Mouse (Mus musculus) intestine, embryonic 16.5 days (tissue): ENCODE results near the gene Cd2. TPM values are rescaled to one million over a fixed set of nuclear protein-coding genes. Genes with fewer than 3 reads are reported as not detected.

Experiments used
- ATAC-seq: fragments of 200-750 bp; cut with Nextera tagmentation; 2 replicates; pipeline ENCODE4 v1.8.0; 2017; ENCODE audit warnings: moderate TSS enrichment, moderate library complexity
- H3K27ac ChIP-seq: fragments of 300-500 bp; sonication (generic); 2 replicates; pipeline ENCODE4 v1.5.1; 2014; ENCODE audit warnings: mild to moderate bottlenecking, low read length
- H3K27me3 ChIP-seq: fragments of 300-500 bp; sonication (generic); replicated peaks from 2 replicates; pipeline ENCODE4 v1.6.1; 2014; ENCODE audit warnings: low read length, control low read depth, mixed read lengths; ENCODE audit not compliant: control insufficient read depth, insufficient read depth
- H3K36me3 ChIP-seq: fragments of 300-500 bp; sonication (generic); 2 replicates; pipeline ENCODE4 v1.6.1; 2014; ENCODE audit warnings: low read length, control low read depth; ENCODE audit not compliant: control insufficient read depth, insufficient read depth
- H3K4me1 ChIP-seq: fragments of 300-500 bp; sonication (generic); 2 replicates; pipeline ENCODE4 v1.6.1; 2014; ENCODE audit warnings: low read length, control low read depth, mixed read lengths; ENCODE audit not compliant: control insufficient read depth, insufficient read depth
- H3K4me2 ChIP-seq: fragments of 300-500 bp; sonication (generic); 2 replicates; pipeline ENCODE4 v1.6.1; 2014; ENCODE audit warnings: low read depth, low read length, control low read depth
- H3K4me3 ChIP-seq: fragments of 300-500 bp; sonication (generic); 2 replicates; pipeline ENCODE4 v1.5.1; 2014; ENCODE audit warnings: mild to moderate bottlenecking, low read length
- H3K9ac ChIP-seq: fragments of 300-500 bp; sonication (generic); 2 replicates; pipeline ENCODE4 v1.6.1; 2014; ENCODE audit warnings: low read depth, low read length
- H3K9me3 ChIP-seq: fragments of 300-500 bp; sonication (generic); 2 replicates; pipeline ENCODE4 v1.6.1; 2016; ENCODE audit warnings: low read length, control low read depth; ENCODE audit not compliant: control insufficient read depth
- WGBS: fragments of 180-500 bp; shearing (Covaris S2); extraction: QIAGEN DNeasy Blood & Tissue Kit; methylation state at CpG from one replicate; pipeline ENCODE4 v1.1.7; 2014; 5-methylcytosine and 5-hydroxymethylcytosine counted together
- polyA plus RNA-seq: library from polyadenylated mRNA; unstranded; fragments of >200 nt; fragmentation: Nextera tagmentation; extraction: Ambion mirVana; gene quantifications from 2 replicates; pipeline ENCODE4 v1.2.1, GENCODE M21; 2015

Cd2 gene
- polyA plus RNA-seq, 1 experiment from 2014 or later, result 0.31 TPM

DNA sequence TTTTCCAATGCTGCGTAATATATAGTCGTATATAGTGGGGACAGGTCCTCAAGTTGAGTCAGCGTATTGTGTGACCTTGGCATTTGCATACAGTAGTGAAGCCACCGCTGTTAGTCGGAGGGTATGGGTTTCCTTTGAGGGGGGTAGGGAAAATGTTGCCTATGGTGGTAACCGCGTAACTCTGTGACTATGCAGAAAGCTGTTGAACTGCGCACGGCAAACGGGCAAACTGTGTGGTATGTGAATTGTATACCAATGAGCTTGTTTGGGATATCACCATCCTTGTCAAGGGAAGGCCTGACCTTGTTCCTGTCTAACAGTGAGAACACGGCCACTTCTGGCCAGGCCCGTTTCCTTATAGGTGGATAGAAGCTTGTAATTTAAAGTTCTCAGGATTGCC is 1.9 kb downstream of the Cd2 start:
- H3K9ac ChIP-seq, result no peak overlapping the region
- no peaks in the 10 kb centered on the region for H3K36me3 ChIP-seq
- no peak overlapping the region for H3K27ac ChIP-seq
- H3K4me3 ChIP-seq, result no peak overlapping the region
- no peaks in the 10 kb centered on the region for H3K9me3 ChIP-seq
- ATAC-seq, result no peak
- H3K27me3 ChIP-seq, result no peaks in the 10 kb centered on the region
- H3K4me1 ChIP-seq, result peaks cover 2% of the 10 kb centered on the region
- no peak overlapping the region for H3K4me2 ChIP-seq
- 88% methylated on average over 12 of the region's 12 CpGs for WGBS

DNA sequence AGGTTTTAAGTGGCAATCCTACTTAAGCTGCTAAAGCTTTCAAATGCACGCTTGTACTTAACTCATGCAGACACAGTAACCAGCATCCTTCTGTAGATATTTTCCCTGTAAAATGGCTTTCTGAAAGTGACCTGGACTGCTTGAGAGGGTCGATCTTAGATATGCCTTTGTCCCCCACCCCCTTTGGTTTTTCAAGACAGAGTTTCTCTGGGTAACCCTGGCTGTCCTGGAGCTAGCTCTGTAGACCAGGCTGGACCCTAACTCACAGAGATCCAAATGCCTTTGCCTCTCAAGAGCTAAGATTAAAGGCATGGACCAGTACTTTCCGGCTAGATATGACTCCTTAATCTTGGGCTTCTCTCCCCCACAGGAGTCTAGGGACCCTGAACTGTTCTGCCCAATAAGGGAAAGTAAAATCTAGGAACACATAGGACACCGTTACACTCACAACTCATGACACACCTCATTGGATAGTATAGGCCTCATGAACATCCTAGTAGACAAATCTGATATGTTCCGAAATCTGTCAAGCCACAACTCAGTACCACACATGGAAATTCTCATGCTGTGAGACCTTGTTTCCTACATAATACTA is 2.6 kb downstream of the Cd2 start:
- no peaks in the 10 kb centered on the region for H3K36me3 ChIP-seq
- no peak overlapping the region for H3K9ac ChIP-seq
- H3K27me3 ChIP-seq, result no peaks in the 10 kb centered on the region
- no peak overlapping the region for H3K4me3 ChIP-seq
- H3K4me2 ChIP-seq, result no peak overlapping the region
- WGBS, result 91% methylated on average over 5 of the region's 5 CpGs
- no peak overlapping the region for H3K27ac ChIP-seq
- no peak for ATAC-seq
- no peaks in the 10 kb centered on the region for H3K9me3 ChIP-seq
- H3K4me1 ChIP-seq, result peaks cover 9% of the 10 kb centered on the region

DNA sequence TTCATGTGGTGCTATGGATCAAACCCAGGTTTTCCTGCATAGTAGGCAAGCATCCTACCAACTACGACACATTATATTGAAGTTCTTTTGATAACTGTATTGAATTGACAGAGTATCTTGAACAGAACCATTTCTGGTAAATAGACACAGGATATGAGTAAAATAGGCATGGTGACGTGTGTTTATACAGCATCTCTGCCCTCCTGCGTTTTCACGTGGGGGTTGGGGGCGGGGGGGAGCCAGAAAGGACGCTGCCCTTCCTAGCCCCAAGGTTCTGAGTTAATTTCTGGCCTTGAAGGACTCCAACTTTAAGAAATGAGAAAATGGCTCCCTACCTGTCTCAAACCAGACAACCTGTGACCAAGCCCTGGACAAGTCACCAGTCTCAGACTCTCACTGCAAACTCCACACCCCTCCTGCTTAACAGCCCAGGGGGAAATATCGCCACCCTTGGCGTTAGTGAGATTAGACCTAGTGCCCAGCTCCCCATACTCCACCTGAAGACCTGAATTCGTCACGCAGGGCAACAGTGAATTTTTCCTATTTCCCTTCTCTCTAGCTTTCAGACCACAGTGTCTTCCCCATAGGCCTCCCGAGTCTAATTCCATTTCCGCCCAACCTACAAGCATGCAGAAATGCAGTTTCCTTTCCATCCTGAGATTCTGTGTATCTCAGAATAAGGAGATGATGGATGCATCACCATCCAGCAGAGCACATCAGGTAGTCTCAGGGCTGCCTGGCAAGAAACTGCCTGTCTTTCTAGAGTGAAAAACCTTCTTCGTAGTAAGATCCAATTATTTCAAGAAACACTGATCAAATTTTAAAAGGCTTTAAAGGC is 3.7 kb downstream of the Cd2 start:
- 81% methylated on average over 13 of the region's 13 CpGs for WGBS
- H3K9ac ChIP-seq, result no peak overlapping the region
- no peak for ATAC-seq

DNA sequence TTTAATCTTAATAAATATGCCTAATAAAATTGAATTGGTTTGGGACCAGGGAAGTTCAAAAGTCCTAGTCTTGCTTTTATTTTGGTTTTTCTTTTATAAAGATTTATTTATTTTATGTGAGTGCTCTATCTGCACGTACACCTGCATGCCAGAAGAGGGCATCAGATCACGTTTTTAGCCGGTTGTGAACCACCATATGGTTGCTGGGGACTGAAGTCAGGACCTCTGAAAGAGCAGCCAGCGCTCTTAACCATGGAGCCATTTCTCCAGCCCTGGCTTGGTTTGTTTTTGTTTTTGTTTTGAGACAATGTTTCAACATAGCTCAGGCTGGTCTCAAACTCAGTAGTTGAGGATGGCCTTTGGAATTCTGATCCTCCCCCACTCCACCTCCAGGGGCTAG is 4.3 kb downstream of the Cd2 start:
- WGBS, result 82% methylated on average over 4 of the region's 4 CpGs
- no peak overlapping the region for H3K4me3 ChIP-seq
- no peak overlapping the region for H3K27ac ChIP-seq
- H3K4me2 ChIP-seq, result no peak overlapping the region
- H3K27me3 ChIP-seq, result no peaks in the 10 kb centered on the region
- no peak overlapping the region for H3K9ac ChIP-seq
- no peaks in the 10 kb centered on the region for H3K9me3 ChIP-seq
- ATAC-seq, result no peak
- H3K36me3 ChIP-seq, result no peaks in the 10 kb centered on the region
- peaks cover 13% of the 10 kb centered on the region for H3K4me1 ChIP-seq

More for the DNA sequence above, 3.7 kb downstream of the Cd2 start:
- H3K27me3 ChIP-seq, result no peaks in the 10 kb centered on the region
- H3K4me1 ChIP-seq, result peaks cover 13% of the 10 kb centered on the region
- no peaks in the 10 kb centered on the region for H3K36me3 ChIP-seq
- no peaks in the 10 kb centered on the region for H3K9me3 ChIP-seq
- no peak overlapping the region for H3K4me2 ChIP-seq
- no peak overlapping the region for H3K27ac ChIP-seq
- no peak overlapping the region for H3K4me3 ChIP-seq

DNA sequence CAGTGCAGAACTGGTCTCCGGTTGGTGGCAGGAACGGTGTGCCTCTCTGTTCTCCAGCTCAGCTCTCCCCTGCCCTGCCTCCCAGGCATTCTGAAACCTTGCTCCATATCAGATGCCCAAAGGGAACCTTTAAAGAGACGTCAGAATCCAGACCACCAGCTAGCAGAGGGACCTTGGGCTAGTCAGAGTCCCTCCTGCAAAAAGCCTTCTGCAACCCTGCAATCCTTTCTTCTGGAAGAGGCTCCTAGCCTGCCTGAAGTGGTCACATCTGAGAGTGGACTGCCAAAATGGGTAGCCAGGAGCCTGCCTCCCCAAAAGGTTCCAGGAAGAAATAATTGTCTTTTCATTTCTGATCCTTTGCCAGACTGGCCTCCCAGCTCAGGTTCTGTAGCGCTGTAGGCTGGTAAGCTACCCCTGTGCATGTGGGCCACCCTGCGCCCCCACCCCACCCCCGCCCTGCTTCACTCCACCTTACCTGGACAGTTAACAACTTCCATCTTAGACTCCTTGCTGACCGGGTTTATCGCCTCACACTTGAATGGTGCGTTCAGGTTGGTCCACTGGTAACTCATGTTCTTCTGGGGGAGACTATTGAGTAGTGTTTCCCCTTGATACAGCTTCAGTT is 5.1 kb downstream of the Cd2 start:
- 90% methylated on average over 9 of the region's 9 CpGs for WGBS
- H3K36me3 ChIP-seq, result no peaks in the 10 kb centered on the region
- H3K9ac ChIP-seq, result no peak overlapping the region
- no peaks in the 10 kb centered on the region for H3K9me3 ChIP-seq
- no peak overlapping the region for H3K4me3 ChIP-seq
- H3K4me1 ChIP-seq, result peaks cover 13% of the 10 kb centered on the region
- no peak overlapping the region for H3K4me2 ChIP-seq
- H3K27ac ChIP-seq, result no peak overlapping the region
- no peaks in the 10 kb centered on the region for H3K27me3 ChIP-seq
- ATAC-seq, result no peak

DNA sequence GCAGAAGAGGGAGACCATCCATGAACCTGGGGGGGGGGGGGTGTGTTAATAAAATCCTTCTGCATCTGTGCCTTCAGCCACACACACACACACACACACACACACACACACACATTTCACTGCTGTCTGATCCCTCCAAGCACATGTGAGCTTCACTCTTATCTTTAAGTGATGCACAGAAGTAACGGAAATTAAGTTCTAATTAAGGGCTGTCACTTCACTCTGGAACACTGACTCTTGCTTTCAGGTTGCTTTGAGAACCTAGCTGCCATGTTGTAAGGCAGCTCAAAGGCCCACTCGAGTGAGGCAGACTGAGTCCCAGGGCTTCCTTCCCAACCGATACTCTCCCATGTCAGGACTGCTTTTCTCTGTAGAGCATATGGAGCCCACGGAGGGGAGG is 5.9 kb downstream of the Cd2 start:
- no peaks in the 10 kb centered on the region for H3K27me3 ChIP-seq
- H3K36me3 ChIP-seq, result no peaks in the 10 kb centered on the region
- H3K4me2 ChIP-seq, result no peak overlapping the region
- H3K9ac ChIP-seq, result no peak overlapping the region
- H3K27ac ChIP-seq, result no peak overlapping the region
- H3K4me3 ChIP-seq, result no peak overlapping the region
- no peaks in the 10 kb centered on the region for H3K9me3 ChIP-seq
- no peak for ATAC-seq
- WGBS, result 74% methylated on average over 4 of the region's 4 CpGs
- H3K4me1 ChIP-seq, result peaks cover 13% of the 10 kb centered on the region

DNA sequence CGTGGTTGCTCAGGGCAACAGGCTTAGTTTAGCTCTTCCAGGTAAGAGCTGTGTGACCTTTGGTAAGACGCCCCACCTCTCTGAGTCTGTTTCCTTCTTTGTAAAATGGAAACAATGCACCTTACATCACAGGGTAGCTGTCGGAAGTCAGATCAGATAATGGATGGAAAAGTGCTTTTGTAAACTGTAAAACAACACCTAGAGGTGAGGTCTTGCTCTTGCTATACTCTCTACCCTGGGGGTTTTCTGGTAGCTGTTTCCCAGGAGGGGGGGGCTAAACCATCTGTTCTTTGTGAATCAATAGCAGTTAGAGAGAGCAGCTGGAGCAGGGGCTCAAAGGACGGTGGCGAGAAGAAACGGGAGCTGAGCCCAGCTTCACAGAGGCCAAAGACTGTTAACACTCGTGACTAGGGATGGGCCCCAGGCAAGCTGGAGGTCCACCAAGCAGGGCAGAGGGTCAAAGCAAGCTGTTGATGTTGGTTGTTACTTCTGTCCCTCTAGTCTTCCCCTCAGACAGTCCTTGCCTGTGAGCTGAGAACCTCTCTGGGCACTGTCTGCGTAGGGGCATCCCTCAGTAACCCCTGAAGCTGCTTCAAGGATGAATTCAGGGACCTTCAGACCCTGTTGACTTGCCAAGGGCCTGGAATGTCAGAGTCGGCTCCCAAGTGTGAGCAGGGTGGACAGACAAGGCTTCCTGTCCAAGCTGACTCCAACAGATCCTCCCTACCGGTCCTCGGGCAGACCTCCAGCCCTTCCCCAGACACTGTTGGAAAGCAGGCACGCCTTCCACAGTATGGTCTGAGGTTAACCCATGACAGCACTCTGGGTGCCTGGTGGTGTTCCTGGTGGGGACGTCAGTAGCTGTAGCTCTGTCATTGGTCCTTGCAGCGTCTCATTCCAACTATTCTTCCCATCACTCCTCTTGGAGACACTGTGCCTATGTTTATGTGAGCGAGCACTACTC is 7.1 kb downstream of the Cd2 start:
- Histone ChIP-seq H3K36me3 (no peaks in the 10 kb centered on the region), H3K27ac (peak overlapping the region; percentile 35), H3K9me3 (no peaks in the 10 kb centered on the region), H3K4me1 (peaks cover 13% of the 10 kb centered on the region), H3K4me3 (no peak overlapping the region), H3K9ac (no peak overlapping the region), H3K4me2 (no peak overlapping the region), H3K27me3 (no peaks in the 10 kb centered on the region)
- 39% methylated on average over 15 of the region's 15 CpGs for WGBS
- peak; percentile 73 for ATAC-seq

DNA sequence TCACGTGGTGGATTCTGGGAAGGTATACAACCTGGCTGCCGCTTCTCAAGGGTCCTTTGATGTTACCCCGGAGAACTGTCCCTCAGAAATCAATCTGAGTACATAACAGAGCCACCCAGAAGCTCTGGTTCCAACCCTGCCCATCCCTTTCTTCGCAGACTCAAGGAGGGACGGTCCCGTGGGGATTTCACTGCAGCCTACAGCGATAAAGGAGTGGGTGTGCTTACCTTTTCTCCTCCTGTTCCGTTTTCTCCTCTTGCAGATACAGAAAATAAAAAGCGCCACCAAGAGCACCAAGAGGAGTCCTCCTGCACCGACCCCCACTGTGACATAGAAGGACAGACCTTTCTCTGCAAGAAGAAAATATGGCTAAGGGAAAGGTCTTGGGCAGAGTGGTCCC is 8.2 kb downstream of the Cd2 start:
- H3K4me2 ChIP-seq, result no peak overlapping the region
- no peak overlapping the region for H3K27ac ChIP-seq
- WGBS, result 70% methylated on average over 10 of the region's 10 CpGs
- H3K9me3 ChIP-seq, result no peaks in the 10 kb centered on the region
- peaks cover 13% of the 10 kb centered on the region for H3K4me1 ChIP-seq
- no peak overlapping the region for H3K4me3 ChIP-seq
- no peak overlapping the region for H3K9ac ChIP-seq
- ATAC-seq, result no peak
- no peaks in the 10 kb centered on the region for H3K27me3 ChIP-seq
- no peaks in the 10 kb centered on the region for H3K36me3 ChIP-seq

DNA sequence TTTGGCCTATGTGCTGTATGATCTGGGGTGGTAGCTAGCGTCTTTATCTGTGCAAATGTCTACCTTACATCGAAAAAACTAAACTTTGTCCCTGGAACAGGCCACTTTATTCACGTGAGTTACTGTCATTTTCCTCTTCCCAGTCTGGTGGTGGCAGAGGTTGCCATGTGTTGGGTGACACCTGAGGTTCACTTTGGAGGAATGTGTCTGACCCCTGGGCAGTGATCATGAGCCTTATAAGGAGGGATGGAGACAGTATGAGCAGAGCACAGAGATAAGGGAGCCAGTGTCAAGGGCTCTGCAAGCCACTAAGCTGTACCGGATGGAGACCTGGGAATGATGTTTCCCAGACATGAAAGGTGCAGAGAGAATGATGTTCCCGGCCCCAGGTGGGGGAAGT is 9.3 kb downstream of the Cd2 start:
- ATAC-seq, result no peak
- no peak overlapping the region for H3K4me2 ChIP-seq
- H3K9me3 ChIP-seq, result no peaks in the 10 kb centered on the region
- no peaks in the 10 kb centered on the region for H3K27me3 ChIP-seq
- H3K4me1 ChIP-seq, result peaks cover 13% of the 10 kb centered on the region
- WGBS, result 84% methylated on average over 5 of the region's 5 CpGs
- no peak overlapping the region for H3K27ac ChIP-seq
- H3K36me3 ChIP-seq, result no peaks in the 10 kb centered on the region
- no peak overlapping the region for H3K4me3 ChIP-seq
- H3K9ac ChIP-seq, result no peak overlapping the region
